Mouse (Mus musculus) myocyte (in vitro differentiated cells): ENCODE results near the gene Arl15.

Experiments used
- CEBPB ChIP-seq: IDR thresholded peaks from 2 replicates; pipeline ENCODE4 v1.6.1; 2011; ENCODE audit warnings: mild to moderate bottlenecking, moderate library complexity; ENCODE audit not compliant: poor library complexity, insufficient read depth, severe bottlenecking
- E2F4 ChIP-seq: IDR thresholded peaks from one replicate; pipeline ENCODE4 v1.6.1; 2011; ENCODE audit warnings: mild to moderate bottlenecking, control low read depth, moderate library complexity; ENCODE audit not compliant: insufficient read depth
- MAX ChIP-seq: IDR thresholded peaks from one replicate; pipeline ENCODE4 v1.6.1; 2011; ENCODE audit warnings: low read depth, mild to moderate bottlenecking, control low read depth
- MYOD1 ChIP-seq, 3 experiments: IDR thresholded peaks; one replicate each; pipeline ENCODE4 v1.6.1; 2011; ENCODE audit warnings: control low read depth in 2 of 3, low read depth in 2 of 3, mild to moderate bottlenecking in 2 of 3, moderate library complexity in 1 of 3; ENCODE audit not compliant: insufficient read length in 2 of 3, control insufficient read depth in 1 of 3
- MYOG ChIP-seq, 3 experiments: IDR thresholded peaks; one replicate each; pipeline ENCODE4 v1.6.1; 2011; ENCODE audit warnings: control low read depth in 2 of 3, low read depth in 2 of 3, mild to moderate bottlenecking in 2 of 3; ENCODE audit not compliant: insufficient read length in 2 of 3, control insufficient read depth in 1 of 3, insufficient read depth in 1 of 3
- POLR2A ChIP-seq: IDR thresholded peaks from one replicate; pipeline ENCODE4 v1.6.1; 2011; ENCODE audit warnings: low read depth, mild to moderate bottlenecking, control low read depth, moderate library complexity; ENCODE audit not compliant: insufficient read length
- POLR2AphosphoS2 ChIP-seq: IDR thresholded peaks from one replicate; pipeline ENCODE4 v1.6.1; 2011; ENCODE audit warnings: low read depth, control low read depth; ENCODE audit not compliant: insufficient read length
- SRF ChIP-seq: IDR thresholded peaks from one replicate; pipeline ENCODE4 v1.6.1; 2011; ENCODE audit warnings: low read depth; ENCODE audit not compliant: control insufficient read depth, insufficient read length
- TCF12 ChIP-seq: IDR thresholded peaks from one replicate; pipeline ENCODE4 v1.6.1; 2011; ENCODE audit warnings: mild to moderate bottlenecking, control low read depth; ENCODE audit not compliant: poor library complexity, insufficient read depth, severe bottlenecking
- TCF3 ChIP-seq: IDR thresholded peaks from one replicate; pipeline ENCODE4 v1.6.1; 2011; ENCODE audit warnings: low read depth, control low read depth; ENCODE audit not compliant: insufficient read length
- USF1 ChIP-seq: IDR thresholded peaks from one replicate; pipeline ENCODE4 v1.6.1; 2011; ENCODE audit warnings: low read depth, mild to moderate bottlenecking, control low read depth, moderate library complexity

DNA sequence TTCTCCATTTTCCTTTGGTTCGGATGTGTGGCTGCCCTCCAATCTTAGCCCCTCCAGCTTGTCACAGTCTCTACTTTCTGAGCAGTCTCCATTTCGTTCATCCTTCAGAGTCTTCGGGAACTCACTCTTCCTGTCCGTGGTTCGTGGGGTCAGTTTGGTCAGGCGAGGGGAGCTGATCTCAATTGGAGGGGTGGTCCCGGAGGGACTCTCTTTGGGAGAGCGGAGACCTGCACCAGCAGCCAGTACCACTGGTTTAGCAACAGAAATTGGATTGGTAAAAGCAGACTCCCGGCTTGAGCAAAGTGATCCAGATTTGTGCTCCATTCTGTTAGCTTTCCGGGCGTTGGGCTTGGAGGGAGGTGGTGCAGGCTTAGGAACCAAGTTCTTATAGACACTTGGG, 32.6 kb upstream of the Arl15 start:
- no peak for TF ChIP-seq POLR2A
- TF ChIP-seq MAX, result no peak
- no peak for TF ChIP-seq TCF3
- no peak for TF ChIP-seq POLR2AphosphoS2
- TF ChIP-seq TCF12, result no peak
- no peak for TF ChIP-seq E2F4
- TF ChIP-seq SRF, result no peak
- no peak for TF ChIP-seq CEBPB
- TF ChIP-seq MYOD1 (IDR thresholded peaks at IDR 0.05; ENCODE audit: control insufficient read depth in 1 of 3, insufficient read length in 2 of 3, low read depth in 2 of 3), result no peak
- TF ChIP-seq USF1, result no peak
- no peak for TF ChIP-seq MYOG (IDR thresholded peaks at IDR 0.05; ENCODE audit: control insufficient read depth in 1 of 3, insufficient read depth in 1 of 3, insufficient read length in 2 of 3, low read depth in 2 of 3)
